Mouse (Mus musculus) embryonic facial prominence, embryonic 13.5 days (tissue): ENCODE data around the gene Olfr1352. TPM values are rescaled to one million over a fixed set of nuclear protein-coding genes. Genes with fewer than 3 reads are reported as not detected.
"Not testable (repeated sequence)": the region's sequence is repeated elsewhere in the genome, so short reads cannot be mapped to it uniquely, and the experiment has no call there.

ENCODE experiments used
- ATAC-seq: fragments of 200-750 bp; cut with Nextera tagmentation; 2 replicates; pipeline ENCODE4 v1.8.0; 2017; ENCODE audit warnings: low read depth; ENCODE audit not compliant: insufficient number of reproducible peaks, insufficient read depth, low FRiP score, low TSS enrichment
- H3K27ac ChIP-seq: fragments of 300-500 bp; sonication (generic); 2 replicates; pipeline ENCODE4 v1.5.1; 2015; ENCODE audit warnings: moderate library complexity, mild to moderate bottlenecking, inconsistent platforms
- H3K27me3 ChIP-seq: fragments of 300-500 bp; sonication (generic); 2 replicates; pipeline ENCODE4 v1.6.1; 2015; ENCODE audit warnings: mild to moderate bottlenecking, inconsistent platforms
- H3K36me3 ChIP-seq: fragments of 300-500 bp; sonication (generic); 2 replicates; pipeline ENCODE4 v1.6.1; 2015; ENCODE audit warnings: mild to moderate bottlenecking, inconsistent platforms
- H3K4me1 ChIP-seq: fragments of 300-500 bp; sonication (generic); 2 replicates; pipeline ENCODE4 v1.6.1; 2015; ENCODE audit warnings: inconsistent platforms
- H3K4me2 ChIP-seq: fragments of 300-500 bp; sonication (generic); 2 replicates; pipeline ENCODE4 v1.6.1; 2015; ENCODE audit warnings: moderate library complexity, mild to moderate bottlenecking, inconsistent platforms
- H3K4me3 ChIP-seq: fragments of 300-500 bp; sonication (generic); 2 replicates; pipeline ENCODE4 v1.5.1; 2015; ENCODE audit warnings: mild to moderate bottlenecking, inconsistent platforms
- H3K9ac ChIP-seq: fragments of 300-500 bp; sonication (generic); 2 replicates; pipeline ENCODE4 v1.6.1; 2015; ENCODE audit warnings: mild to moderate bottlenecking, inconsistent platforms
- H3K9me3 ChIP-seq: fragments of 300-500 bp; sonication (generic); 2 replicates; pipeline ENCODE4 v1.6.1; 2016; ENCODE audit warnings: inconsistent platforms
- WGBS: fragments of 180-500 bp; shearing (Covaris S2); methylation state at CpG from one replicate; pipeline ENCODE4 v1.1.7; 2015; ENCODE audit warnings: mixed read lengths; 5-methylcytosine and 5-hydroxymethylcytosine counted together
- polyA plus RNA-seq: library from polyadenylated mRNA; unstranded; fragments of >200 nt; fragmentation: Nextera tagmentation; extraction: Ambion mirVana; gene quantifications from 2 replicates; pipeline ENCODE4 v1.2.1, GENCODE M21; 2015

Olfr1352 gene
- polyA plus RNA-seq: 0.17 TPM in 1 of 2 replicates, not detected in the other

GRCm38 (mm10) chr10:78980750-78981149 lies at the start of gene Olfr1352:
Gene Olfr1352 (plus strand): TSS chr10:78981050.
- H3K4me1 ChIP-seq: no peaks in the 10 kb centered on the region
- H3K27ac ChIP-seq: no peak within 1 kb of the TSS
- H3K4me3 ChIP-seq: no peak within 1 kb of the TSS
- no peak for ATAC-seq
- no peak within 1 kb of the TSS for H3K4me2 ChIP-seq
- H3K9ac ChIP-seq: no peak within 1 kb of the TSS
- no peaks in the 10 kb centered on the region for H3K9me3 ChIP-seq
- H3K36me3 ChIP-seq: no peaks in the 10 kb centered on the region
- H3K27me3 ChIP-seq: no peaks in the 10 kb centered on the region

- H3K9me3 ChIP-seq, ATAC-seq, H3K4me3 ChIP-seq, H3K27me3 ChIP-seq, H3K27ac ChIP-seq, H3K36me3 ChIP-seq, H3K9ac ChIP-seq, H3K4me1 ChIP-seq, H3K4me2 ChIP-seq: not testable (repeated sequence)
- WGBS: 78% methylated on average over 1 of the region's 1 CpGs
Observed at GRCm38 (mm10) chr10:78950336-78950735, 30.5 kb upstream of the Olfr1352 start, which contains the start of gene Olfr8. Gene Olfr8 (plus strand): TSS chr10:78950636.

- not testable (repeated sequence) for H3K27me3 ChIP-seq, H3K4me1 ChIP-seq, H3K4me3 ChIP-seq, H3K36me3 ChIP-seq, H3K9me3 ChIP-seq, H3K9ac ChIP-seq, ATAC-seq, H3K27ac ChIP-seq, H3K4me2 ChIP-seq
Observed at GRCm38 (mm10) chr10:78963009-78963408, 17.8 kb upstream of the Olfr1352 start, which contains the start of gene Olfr1353. Gene Olfr1353 (plus strand): TSS chr10:78963309.

GRCm38 (mm10) chr10:79012172-79012571 lies 31.3 kb downstream of the Olfr1352 start, which contains the start of gene Olfr1351:
Gene Olfr1351 (plus strand): TSS chr10:79012472.
- no peaks in the 10 kb centered on the region for H3K27me3 ChIP-seq
- H3K9me3 ChIP-seq: no peaks in the 10 kb centered on the region
- no peaks in the 10 kb centered on the region for H3K4me1 ChIP-seq
- 52% methylated on average over 1 of the region's 1 CpGs for WGBS
- no peaks in the 10 kb centered on the region for H3K36me3 ChIP-seq
- no peak within 1 kb of the TSS for H3K27ac ChIP-seq
- H3K9ac ChIP-seq: no peak within 1 kb of the TSS
- no peak for ATAC-seq
- no peak within 1 kb of the TSS for H3K4me2 ChIP-seq
- no peak within 1 kb of the TSS for H3K4me3 ChIP-seq

GRCm38 (mm10) chr10:79028441-79028840 lies 47.6 kb downstream of the Olfr1352 start, which contains the start of gene Olfr57:
Gene Olfr57 (plus strand): TSS chr10:79028741.
- Histone ChIP-seq H3K27me3 (no peaks in the 10 kb centered on the region), H3K4me2 (no peak within 1 kb of the TSS), H3K27ac (no peak within 1 kb of the TSS), H3K9ac (no peak within 1 kb of the TSS), H3K4me1 (no peaks in the 10 kb centered on the region), H3K36me3 (no peaks in the 10 kb centered on the region), H3K4me3 (no peak within 1 kb of the TSS), H3K9me3 (0 out of 2 replicates have a peak, but pooled peaks cover 3% of the 10 kb centered on the region)
- no peak for ATAC-seq

Other genes starting within 250 kb of the Olfr1352 start
- 0.17 and 0.20 TPM in 2 replicates for gene Ccdc105, start 228.0 kb upstream of the Olfr1352 start, polyA plus RNA-seq
- gene Slc1a6, start 200.6 kb upstream of the Olfr1352 start, polyA plus RNA-seq: 2.6 and 2.7 TPM in 2 replicates
- not detected in 2 replicates for gene Olfr1356, start 128.9 kb upstream of the Olfr1352 start, polyA plus RNA-seq
- not detected in 2 replicates for gene Olfr1355, start 105.5 kb upstream of the Olfr1352 start, polyA plus RNA-seq
- gene Olfr1354, start 67.9 kb upstream of the Olfr1352 start, polyA plus RNA-seq: not detected in 2 replicates
- gene Olfr8, start 30.4 kb upstream of the Olfr1352 start, polyA plus RNA-seq: not detected in 2 replicates
- gene Olfr1353, start 17.7 kb upstream of the Olfr1352 start, polyA plus RNA-seq: not detected in 2 replicates
- gene Olfr1351, start 31.4 kb downstream of the Olfr1352 start, polyA plus RNA-seq: not detected in 2 replicates
- 0.31 TPM in 1 of 2 replicates, not detected in the other for gene Olfr57, start 47.7 kb downstream of the Olfr1352 start, polyA plus RNA-seq
- gene 2610008E11Rik, start 116.5 kb downstream of the Olfr1352 start, polyA plus RNA-seq: 43.2 and 43.8 TPM in 2 replicates
- not detected in 2 replicates for gene Vmn2r80, start 167.7 kb downstream of the Olfr1352 start, polyA plus RNA-seq